Mouse (Mus musculus) CH12.LX (cell line): ENCODE results near the gene AC140267.1.

Source experiments
- CTCF ChIP-seq, 2 experiments: IDR thresholded peaks in 1 of 2; conservative IDR thresholded peaks in 1 of 2; 2 replicates each; pipeline ENCODE4 v1.5.1; 2011 to 2012; ENCODE audit warnings: low read depth in 2 of 2, low read length in 2 of 2, improper control_type of control experiment in 1 of 2, inconsistent platforms in 1 of 2, mild to moderate bottlenecking in 1 of 2, moderate library complexity in 1 of 2
- EP300 ChIP-seq: IDR thresholded peaks from 2 replicates; pipeline ENCODE4 v1.6.1; 2011; ENCODE audit warnings: low read length, improper control_type of control experiment

DNA sequence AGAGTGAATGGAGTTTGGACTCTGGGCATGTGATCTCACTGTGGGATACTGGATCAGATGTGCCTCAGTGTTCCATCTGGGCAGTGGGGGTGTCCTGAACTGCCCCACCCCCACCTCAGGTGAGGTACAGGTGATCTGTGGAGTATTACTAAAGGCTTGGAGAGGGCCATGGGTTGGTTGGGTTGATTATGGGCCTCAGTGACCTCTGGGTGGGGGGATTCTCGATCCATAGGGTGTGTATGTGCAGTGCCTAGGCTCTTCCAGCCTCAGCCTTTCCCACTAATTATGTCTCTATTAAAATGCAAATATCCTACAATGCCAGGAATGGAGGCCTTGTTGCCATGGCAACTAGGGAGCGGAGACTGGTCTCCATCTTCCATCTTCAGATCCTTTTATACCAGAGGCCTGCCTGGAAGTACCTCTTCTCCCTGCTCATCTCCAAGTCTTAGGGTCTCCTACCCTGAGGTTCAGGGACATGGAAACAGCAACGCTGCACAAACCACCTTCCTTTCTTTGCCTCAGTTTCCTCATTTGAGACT lies 36.3 kb downstream of the AC140267.1 start:
- no peak for TF ChIP-seq CTCF (conservative IDR thresholded peaks at IDR 0.05 in 1 of 2, IDR thresholded peaks at IDR 0.05 in 1 of 2; ENCODE audit: low read depth in 2 of 2, low read length in 2 of 2)
- no peak for TF ChIP-seq EP300
